Mouse (Mus musculus) E14TG2a.4 (cell line): ENCODE measurements at regions not wholly inside any gene's neighbourhood (a gene's known extent, or its start where the extent isn't known, plus 50 kb on each side); places are given as distances from the start of the nearest gene placed in this dataset.

ENCODE experiments used
- CTCF ChIP-seq: conservative IDR thresholded peaks from 2 replicates; pipeline ENCODE4 v1.5.1; 2014; ENCODE audit warnings: low read length
- NANOG ChIP-seq: IDR thresholded peaks from 2 replicates; pipeline ENCODE4 v1.6.1; 2014; ENCODE audit warnings: borderline replicate concordance, low read length, mixed read lengths
- POU5F1 ChIP-seq: IDR thresholded peaks from 2 replicates; pipeline ENCODE4 v1.6.1; 2014; ENCODE audit warnings: low read length, borderline replicate concordance

DNA sequence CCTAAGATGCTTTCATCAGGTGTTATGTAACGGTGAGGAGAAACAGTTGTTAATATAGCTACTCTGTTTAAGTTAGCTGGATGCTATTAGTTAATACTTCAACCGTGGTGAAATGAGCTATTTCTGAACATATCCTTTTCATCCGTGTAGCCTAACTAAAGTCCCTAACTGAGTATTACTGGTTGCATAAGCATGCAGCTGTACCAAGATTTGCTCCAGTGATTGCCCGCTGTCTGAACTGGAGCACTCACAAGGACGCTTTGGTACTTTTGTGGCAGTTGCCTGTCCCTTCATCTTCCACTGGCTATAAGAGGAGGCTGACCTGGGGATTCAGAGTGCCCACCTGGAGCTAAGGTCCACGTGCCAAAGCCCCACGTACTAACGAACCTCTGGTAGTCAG lies 65.3 kb upstream of the Lnx1 start:
- TF ChIP-seq CTCF: no peak
- TF ChIP-seq POU5F1: no peak
- TF ChIP-seq NANOG: no peak
